Mouse (Mus musculus) G1E (cell line): Measurements from ENCODE around the gene Ttll8. TPM values are rescaled to one million over a fixed set of nuclear protein-coding genes. Genes with fewer than 3 reads are reported as not detected.

Source experiments
- ATAC-seq: 2 replicates; pipeline ENCODE4 v1.8.0; 2016; ENCODE audit warnings: mild to moderate bottlenecking; ENCODE audit not compliant: insufficient number of reproducible peaks, poor library complexity, low FRiP score, severe bottlenecking; ENCODE audit errors: extremely low read depth
- DNase-seq: peaks from one replicate; pipeline ENCODE4 v3.0.0; 2012; ENCODE audit warnings: low spot score
- H3K27me3 ChIP-seq: 2 replicates; pipeline ENCODE4 v1.6.1; 2012; ENCODE audit warnings: mild to moderate bottlenecking, low read length, inconsistent platforms; ENCODE audit not compliant: insufficient read depth
- H3K36me3 ChIP-seq: replicated peaks from 2 replicates; pipeline ENCODE3; 2012; ENCODE audit warnings: mild to moderate bottlenecking, inconsistent platforms
- H3K4me1 ChIP-seq: 2 replicates; pipeline ENCODE4 v1.6.1; 2012; ENCODE audit warnings: low read depth, low read length, inconsistent platforms, mixed read lengths; ENCODE audit not compliant: insufficient read depth
- H3K4me3 ChIP-seq: 2 replicates; pipeline ENCODE4 v1.5.1; 2012; ENCODE audit warnings: low read depth, mild to moderate bottlenecking, inconsistent platforms, low read length, moderate library complexity, mixed read lengths
- H3K9me3 ChIP-seq: replicated peaks from 2 replicates; pipeline ENCODE4 v1.6.1; 2012; ENCODE audit warnings: inconsistent platforms
- CTCF ChIP-seq: IDR thresholded peaks from 2 replicates; pipeline ENCODE4 v1.5.1; 2012; ENCODE audit warnings: low read depth, low read length, inconsistent platforms, mixed read lengths
- GATA1 ChIP-seq: IDR thresholded peaks from 2 replicates; pipeline ENCODE4 v1.6.1; 2012; ENCODE audit warnings: borderline replicate concordance, low read length, inconsistent platforms, mixed read lengths
- GATA2 ChIP-seq: IDR thresholded peaks from 2 replicates; pipeline ENCODE4 v1.6.1; 2012; ENCODE audit warnings: low read depth, low read length, inconsistent platforms, borderline replicate concordance
- POLR2AphosphoS5 ChIP-seq: IDR thresholded peaks from 2 replicates; pipeline ENCODE4 v1.6.1; 2012; ENCODE audit warnings: low read depth, low read length, inconsistent platforms; ENCODE audit not compliant: insufficient replicate concordance
- TAL1 ChIP-seq: conservative IDR thresholded peaks from 2 replicates; pipeline ENCODE4 v1.6.1; 2012; ENCODE audit warnings: low read depth, low read length, inconsistent platforms, mixed read lengths
- polyA plus RNA-seq: library from polyadenylated mRNA; stranded (reverse); fragments of >175 nt; gene quantifications from 2 replicates; pipeline ENCODE4 v1.2.3, GENCODE M21; 2012
- total RNA-seq, 2 experiments: library from RNA; stranded (forward) in 1 of 2; stranded (reverse) in 1 of 2; fragments of 200-1000 nt in 1 of 2; fragments of >200 nt in 1 of 2; fragmentation: Nextera tagmentation in 1 of 2; gene quantifications; 2 replicates each; pipeline ENCODE4 v1.2.3; 2014 to 2017

Gene Ttll8
- total and polyA plus RNA-seq, 3 experiments: 0.49 TPM; not detected in 2

DNA sequence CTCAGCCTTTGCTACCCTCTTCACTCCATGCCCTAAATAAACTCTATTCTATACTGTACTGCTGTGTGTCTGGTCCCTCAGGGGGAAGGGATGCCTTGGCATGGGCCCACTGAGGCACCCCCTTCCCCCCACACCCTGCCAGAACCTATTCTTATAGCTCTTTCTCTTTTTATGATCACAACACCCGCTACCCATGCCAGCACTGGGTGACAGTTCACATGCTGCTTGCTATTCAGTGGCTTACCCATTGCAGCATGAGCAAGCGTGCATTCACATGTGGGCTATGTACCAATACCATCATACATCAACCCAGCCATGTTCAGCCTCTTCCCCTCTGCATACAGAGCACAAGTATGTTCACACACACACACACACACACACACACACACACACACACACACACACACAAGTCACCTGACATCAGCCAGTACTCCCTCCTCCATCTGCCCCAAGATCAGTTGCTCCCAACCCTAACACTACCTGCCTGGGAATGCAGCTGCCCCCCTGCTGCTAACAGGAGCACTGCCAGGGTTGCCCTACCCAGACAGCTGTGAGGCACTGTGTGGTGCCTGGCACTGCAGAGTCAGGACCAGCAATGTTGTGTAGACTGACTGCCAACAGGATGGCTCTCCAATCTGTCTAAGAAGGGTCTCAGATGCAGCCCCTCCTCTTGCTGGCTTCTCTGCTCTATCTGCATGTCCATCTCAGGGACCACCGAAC lies 112.5 kb downstream of the Ttll8 start:
- TF ChIP-seq POLR2AphosphoS5: no peak
- TF ChIP-seq TAL1: no peak
- TF ChIP-seq GATA1: no peak
- TF ChIP-seq GATA2: no peak
- TF ChIP-seq CTCF: no peak
- no peak overlapping the region for H3K4me3 ChIP-seq
- H3K36me3 ChIP-seq: no peaks in the 10 kb centered on the region
- H3K4me1 ChIP-seq: peaks cover 4% of the 10 kb centered on the region; the same call in 1 of the 2 replicates
- H3K27me3 ChIP-seq: peaks cover 21% of the 10 kb centered on the region
- ATAC-seq (no peak), DNase-seq (no peak)
- H3K9me3 ChIP-seq: no peaks in the 10 kb centered on the region

- no peaks in the 10 kb centered on the region for H3K9me3 ChIP-seq
- peaks cover 24% of the 10 kb centered on the region for H3K27me3 ChIP-seq
- ATAC-seq (no peak), DNase-seq (no peak)
- H3K4me3 ChIP-seq: no peak overlapping the region
- no peaks in the 10 kb centered on the region for H3K36me3 ChIP-seq
- TF ChIP-seq TAL1 (no peak), CTCF (no peak), GATA2 (no peak)
- H3K4me1 ChIP-seq: peaks cover 4% of the 10 kb centered on the region; the same call in 1 of the 2 replicates
Observed at GRCm38 (mm10) chr15:88841160-88841559, 113.1 kb downstream of the Ttll8 start.

Other genes with a start within 250 kb of the Ttll8 start
- gene Brd1, start 220.2 kb downstream of the Ttll8 start, total RNA-seq (2014; fragmentation: Nextera tagmentation): 52.4 and 59.4 TPM in 2 replicates
- 51.8 and 64.0 TPM in 2 replicates for gene Brd1, start 220.2 kb downstream of the Ttll8 start, total RNA-seq (2017)
- 38.6 and 49.8 TPM in 2 replicates for gene Brd1, start 220.2 kb downstream of the Ttll8 start, polyA plus RNA-seq
- gene Zbed4, start 202.8 kb downstream of the Ttll8 start, total RNA-seq (2014; fragmentation: Nextera tagmentation): 37.2 and 48.6 TPM in 2 replicates
- 40.8 and 43.3 TPM in 2 replicates for gene Zbed4, start 202.8 kb downstream of the Ttll8 start, total RNA-seq (2017)
- 11.0 and 11.6 TPM in 2 replicates for gene Zbed4, start 202.8 kb downstream of the Ttll8 start, polyA plus RNA-seq
- 18.1 and 24.0 TPM in 2 replicates for gene Alg12, start 135.1 kb downstream of the Ttll8 start, total RNA-seq (2014; fragmentation: Nextera tagmentation)
- 7.0 and 7.8 TPM in 2 replicates for gene Alg12, start 135.1 kb downstream of the Ttll8 start, total RNA-seq (2017)
- gene Alg12, start 135.1 kb downstream of the Ttll8 start, polyA plus RNA-seq: 2.7 and 4.8 TPM in 2 replicates
- 8.5 and 10.8 TPM in 2 replicates for gene Creld2, start 134.8 kb downstream of the Ttll8 start, total RNA-seq (2014; fragmentation: Nextera tagmentation)
- 25.8 and 26.7 TPM in 2 replicates for gene Creld2, start 134.8 kb downstream of the Ttll8 start, total RNA-seq (2017)
- 12.3 and 16.5 TPM in 2 replicates for gene Creld2, start 134.8 kb downstream of the Ttll8 start, polyA plus RNA-seq
- 2.1 and 5.3 TPM in 2 replicates for gene Pim3, start 92.2 kb downstream of the Ttll8 start, total RNA-seq (2014; fragmentation: Nextera tagmentation)
- 3.4 and 3.7 TPM in 2 replicates for gene Pim3, start 92.2 kb downstream of the Ttll8 start, total RNA-seq (2017)
- gene Pim3, start 92.2 kb downstream of the Ttll8 start, polyA plus RNA-seq: 6.0 and 6.8 TPM in 2 replicates
- gene Mlc1, start 24.6 kb upstream of the Ttll8 start, total RNA-seq (2014; fragmentation: Nextera tagmentation): not detected in 2 replicates
- 0.11 TPM in 1 of 2 replicates, not detected in the other for gene Mlc1, start 24.6 kb upstream of the Ttll8 start, total RNA-seq (2017)
- gene Mlc1, start 24.6 kb upstream of the Ttll8 start, polyA plus RNA-seq: not detected in 2 replicates
- not detected in 2 replicates for gene Mov10l1, start 28.5 kb upstream of the Ttll8 start, total RNA-seq (2014; fragmentation: Nextera tagmentation)
- gene Mov10l1, start 28.5 kb upstream of the Ttll8 start, total RNA-seq (2017): not detected in 2 replicates
- gene Mov10l1, start 28.5 kb upstream of the Ttll8 start, polyA plus RNA-seq: not detected in 2 replicates
- gene Panx2, start 105.3 kb upstream of the Ttll8 start, total RNA-seq (2014; fragmentation: Nextera tagmentation): not detected in 2 replicates
- gene Panx2, start 105.3 kb upstream of the Ttll8 start, total RNA-seq (2017): 0.11 TPM in 1 of 2 replicates, not detected in the other
- 0.01 TPM in 1 of 2 replicates, not detected in the other for gene Panx2, start 105.3 kb upstream of the Ttll8 start, polyA plus RNA-seq
- gene Trabd, start 120.7 kb upstream of the Ttll8 start, total RNA-seq (2014; fragmentation: Nextera tagmentation): 27.5 and 27.6 TPM in 2 replicates
- 22.1 and 27.3 TPM in 2 replicates for gene Trabd, start 120.7 kb upstream of the Ttll8 start, total RNA-seq (2017)
- 60.3 and 67.7 TPM in 2 replicates for gene Trabd, start 120.7 kb upstream of the Ttll8 start, polyA plus RNA-seq
- 15.9 and 17.8 TPM in 2 replicates for gene Selenoo, start 134.7 kb upstream of the Ttll8 start, total RNA-seq (2014; fragmentation: Nextera tagmentation)
- 25.2 and 28.4 TPM in 2 replicates for gene Selenoo, start 134.7 kb upstream of the Ttll8 start, total RNA-seq (2017)
- 11.6 and 14.0 TPM in 2 replicates for gene Selenoo, start 134.7 kb upstream of the Ttll8 start, polyA plus RNA-seq
- gene Tubgcp6, start 168.7 kb upstream of the Ttll8 start, total RNA-seq (2014; fragmentation: Nextera tagmentation): 41.4 and 55.2 TPM in 2 replicates
- gene Tubgcp6, start 168.7 kb upstream of the Ttll8 start, total RNA-seq (2017): 19.3 and 21.5 TPM in 2 replicates
- 31.8 and 35.4 TPM in 2 replicates for gene Tubgcp6, start 168.7 kb upstream of the Ttll8 start, polyA plus RNA-seq
- 6.8 and 9.3 TPM in 2 replicates for gene Hdac10, start 174.3 kb upstream of the Ttll8 start, total RNA-seq (2014; fragmentation: Nextera tagmentation)
- gene Hdac10, start 174.3 kb upstream of the Ttll8 start, total RNA-seq (2017): 16.1 and 22.3 TPM in 2 replicates
- gene Hdac10, start 174.3 kb upstream of the Ttll8 start, polyA plus RNA-seq: 11.5 and 18.3 TPM in 2 replicates
- gene Mapk12, start 186.3 kb upstream of the Ttll8 start, total RNA-seq (2014; fragmentation: Nextera tagmentation): not detected in 2 replicates
- gene Mapk12, start 186.3 kb upstream of the Ttll8 start, total RNA-seq (2017): 0.16 TPM in 1 of 2 replicates, not detected in the other
- gene Mapk12, start 186.3 kb upstream of the Ttll8 start, polyA plus RNA-seq: not detected in 2 replicates
- not detected in 2 replicates for gene Mapk11, start 195.2 kb upstream of the Ttll8 start, total RNA-seq (2014; fragmentation: Nextera tagmentation)
- 0.38 and 0.46 TPM in 2 replicates for gene Mapk11, start 195.2 kb upstream of the Ttll8 start, total RNA-seq (2017)
- gene Mapk11, start 195.2 kb upstream of the Ttll8 start, polyA plus RNA-seq: 0.07 TPM in 1 of 2 replicates, not detected in the other
- 9.9 and 10.6 TPM in 2 replicates for gene Plxnb2, start 226.4 kb upstream of the Ttll8 start, total RNA-seq (2014; fragmentation: Nextera tagmentation)
- gene Plxnb2, start 226.4 kb upstream of the Ttll8 start, total RNA-seq (2017): 1.8 and 3.1 TPM in 2 replicates
- 15.5 and 17.6 TPM in 2 replicates for gene Plxnb2, start 226.4 kb upstream of the Ttll8 start, polyA plus RNA-seq
- 3.5 and 4.0 TPM in 2 replicates for gene Dennd6b, start 242.1 kb upstream of the Ttll8 start, total RNA-seq (2014; fragmentation: Nextera tagmentation)
- gene Dennd6b, start 242.1 kb upstream of the Ttll8 start, total RNA-seq (2017): 1.8 and 2.3 TPM in 2 replicates
- gene Dennd6b, start 242.1 kb upstream of the Ttll8 start, polyA plus RNA-seq: 7.3 and 7.6 TPM in 2 replicates